Mouse (Mus musculus) megakaryocyte progenitor cell, adult 5-6 weeks (primary cell): ENCODE data around the gene Gm10073. TPM values are rescaled to one million over a fixed set of nuclear protein-coding genes. Genes with fewer than 3 reads are reported as not detected.

Source experiments
- total RNA-seq, 2 experiments: library from RNA; stranded (forward) in 1 of 2; stranded (reverse) in 1 of 2; fragments of 157-497, 149-512 nt in 1 of 2; fragments of 200-1000 nt in 1 of 2; gene quantifications; 2 replicates each; pipeline versions ENCODE4 v1.2.3 to v1.2.4; 2015 to 2017

Gm10073 gene
- total RNA-seq, 2 experiments from 2014 or later: 9.5 to 111 TPM

Other genes starting within 250 kb of the Gm10073 start
- not detected in 2 replicates for gene Smpd3, start 235.5 kb downstream of the Gm10073 start, total RNA-seq (2015)
- not detected in 2 replicates for gene Smpd3, start 235.5 kb downstream of the Gm10073 start, total RNA-seq (2017)
- 5.9 and 10.2 TPM in 2 replicates for gene Zfp90, start 158.1 kb downstream of the Gm10073 start, total RNA-seq (2015)
- 6.2 and 8.4 TPM in 2 replicates for gene Zfp90, start 158.1 kb downstream of the Gm10073 start, total RNA-seq (2017)
- gene 6030452D12Rik, start 72.9 kb downstream of the Gm10073 start, total RNA-seq (2015): not detected in 2 replicates
- gene 6030452D12Rik, start 72.9 kb downstream of the Gm10073 start, total RNA-seq (2017): not detected in 2 replicates
- not detected in 2 replicates for gene Cdh3, start 62.6 kb downstream of the Gm10073 start, total RNA-seq (2015)
- not detected in 2 replicates for gene Cdh3, start 62.6 kb downstream of the Gm10073 start, total RNA-seq (2017)
- gene Cdh1, start 29.9 kb upstream of the Gm10073 start, total RNA-seq (2015): 0.42 and 1.2 TPM in 2 replicates
- 0.62 and 1.3 TPM in 2 replicates for gene Cdh1, start 29.9 kb upstream of the Gm10073 start, total RNA-seq (2017)
- gene Tango6, start 109.6 kb upstream of the Gm10073 start, total RNA-seq (2015): 6.4 and 8.0 TPM in 2 replicates
- gene Tango6, start 109.6 kb upstream of the Gm10073 start, total RNA-seq (2017): 5.6 and 5.7 TPM in 2 replicates